Mouse (Mus musculus): ENCODE measurements around the gene Cnga4.
"Not testable (repeated sequence)": the region's sequence is repeated elsewhere in the genome, so short reads cannot be mapped to it uniquely, and the experiment has no call there.

Cnga4 gene

GRCm38 (mm10) chr7:105416529-105416928, 12.2 kb downstream of the Cnga4 start:
- DNase-seq (ENCODE audit: low read depth, low spot score) = no peak

GRCm38 (mm10) chr7:105418106-105418505, 13.7 kb downstream of the Cnga4 start:
- DNase-seq (ENCODE audit: low read depth, low spot score) = no peak

GRCm38 (mm10) chr7:105420903-105421302, 16.5 kb downstream of the Cnga4 start:
- DNase-seq (ENCODE audit: low read depth, low spot score) = no peak

- no peak for DNase-seq (ENCODE audit: low read depth, low spot score)
Observed at GRCm38 (mm10) chr7:105424368-105424767, 20.0 kb downstream of the Cnga4 start.

GRCm38 (mm10) chr7:105425424-105426043, 21.2 kb downstream of the Cnga4 start, which contains the start of gene Cckbr:
Gene Cckbr, plus strand, starts transcription at chr7:105425731.
- DNase-seq (ENCODE audit: low read depth, low spot score) = peak; percentile 36

- DNase-seq (ENCODE audit: low read depth, low spot score) = no peak
Observed at GRCm38 (mm10) chr7:105426051-105426450, 21.7 kb downstream of the Cnga4 start.

GRCm38 (mm10) chr7:105432058-105432457, 27.7 kb downstream of the Cnga4 start:
- DNase-seq (ENCODE audit: low read depth, low spot score) = no peak

- no peak for DNase-seq (ENCODE audit: low read depth, low spot score)
Observed at GRCm38 (mm10) chr7:105433859-105434258, 29.5 kb downstream of the Cnga4 start.

GRCm38 (mm10) chr7:105434798-105435197, 30.4 kb downstream of the Cnga4 start:
- no peak for DNase-seq (ENCODE audit: low read depth, low spot score)

- no peak for DNase-seq (ENCODE audit: low read depth, low spot score)
Observed at GRCm38 (mm10) chr7:105437979-105438772, 33.8 kb downstream of the Cnga4 start.

- DNase-seq (ENCODE audit: low read depth, low spot score) = no peak
Observed at GRCm38 (mm10) chr7:105441426-105441825, 37.1 kb downstream of the Cnga4 start.

GRCm38 (mm10) chr7:105445076-105445475, 40.7 kb downstream of the Cnga4 start:
- DNase-seq (ENCODE audit: low read depth, low spot score) = no peak

- not testable (repeated sequence) for DNase-seq (ENCODE audit: low read depth, low spot score)
Observed at GRCm38 (mm10) chr7:105453345-105453744, 49.0 kb downstream of the Cnga4 start.

Data from WW6 (cell line).